In the genomic region with DNA sequence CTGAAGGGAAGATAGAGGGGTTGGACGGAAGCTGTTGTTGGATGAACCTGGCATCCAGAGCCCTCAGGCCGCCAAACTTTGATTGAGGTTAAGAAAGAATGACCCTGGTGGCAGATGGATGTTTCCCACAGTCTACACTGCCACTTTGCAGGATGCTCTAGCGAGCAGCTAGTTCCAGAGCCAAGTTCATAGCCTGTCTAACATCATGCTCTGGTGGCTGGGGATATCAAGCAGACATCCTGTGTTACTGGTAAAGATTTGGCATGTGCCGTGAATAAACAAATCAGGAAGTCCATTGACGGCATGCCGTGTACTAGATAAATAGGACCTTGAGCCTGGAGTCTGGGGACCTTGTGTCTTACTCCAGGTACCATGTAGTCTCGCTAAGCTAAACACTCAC, we compare ENCODE assay signal across 15 mouse cellular contexts.
"Had no signal": no experiment of that assay in that cellular context is flagged by ENCODE, and none has a peak within 500 bp of the region (broad histone marks: within the 10 kb centered on the region; RNA-seq: fewer than 3 reads in every experiment).

No protein-coding gene starts in this region.

- H3K9ac ChIP-seq: liver, embryonic 15.5 days; liver, postnatal 0 days; midbrain, embryonic 13.5 days; midbrain, embryonic 15.5 days; neural tube, embryonic 12.5 days had no signal

- H3K9me3 ChIP-seq: liver, embryonic 15.5 days; midbrain, embryonic 13.5 days; midbrain, embryonic 15.5 days; neural tube, embryonic 12.5 days had no signal

- H3K36me3 ChIP-seq: liver, embryonic 15.5 days; midbrain, embryonic 13.5 days; midbrain, embryonic 15.5 days; neural tube, embryonic 12.5 days had no signal

- H3K4me1 ChIP-seq: liver, embryonic 15.5 days; megakaryocyte, embryonic 14.5 days; midbrain, embryonic 13.5 days; midbrain, embryonic 15.5 days; neural tube, embryonic 12.5 days had no signal

- DNase-seq: liver, postnatal 0 days; lung, adult 2 months; lung, postnatal 10 days; lung, postnatal 36 days; right cerebral cortex, postnatal 14 days; thymus, adult 2 months; thymus, postnatal 25 days; thymus, postnatal 4 days had no signal

- H3K4me2 ChIP-seq: liver, embryonic 15.5 days; midbrain, embryonic 11.5 days; midbrain, embryonic 13.5 days; midbrain, embryonic 15.5 days; neural tube, embryonic 12.5 days had no signal

- ATAC-seq: liver, postnatal 0 days; midbrain, embryonic 13.5 days; midbrain, embryonic 15.5 days had no signal

- H3K4me3 ChIP-seq: liver, embryonic 15.5 days; megakaryocyte, embryonic 14.5 days; midbrain, embryonic 13.5 days; midbrain, embryonic 15.5 days; neural tube, embryonic 12.5 days had no signal

- H3K27ac ChIP-seq: liver, embryonic 15.5 days; macrophage; midbrain, embryonic 13.5 days; midbrain, embryonic 15.5 days; neural tube, embryonic 12.5 days had no signal

- H3K27me3 ChIP-seq: liver, embryonic 15.5 days; megakaryocyte, embryonic 14.5 days; midbrain, embryonic 13.5 days; midbrain, embryonic 15.5 days; neural tube, embryonic 12.5 days had no signal
